Mouse (Mus musculus): ENCODE measurements around the gene Sucla2. TPM values are rescaled to one million over a fixed set of nuclear protein-coding genes. Genes with fewer than 3 reads are reported as not detected.
A peak's percentile ranks its signal among the peaks of the same experiment; 100 is the strongest.

Gene Sucla2
- polyA plus RNA-seq, 1 experiment from 2014 or later: 286 TPM

- Histone ChIP-seq H3K36me3 (ENCODE audit: control insufficient read depth, insufficient read depth) (no peaks in the 10 kb centered on the region), H3K27ac (ENCODE audit: low read length) (no peak overlapping the region), H3K4me1 (ENCODE audit: control insufficient read depth, insufficient read depth, low read length) (no peaks in the 10 kb centered on the region), H3K4me2 (ENCODE audit: low read depth, low read length) (no peak overlapping the region), H3K9ac (ENCODE audit: low read length) (no peak overlapping the region), H3K27me3 (ENCODE audit: control insufficient read depth, insufficient read depth, low read length) (no peaks in the 10 kb centered on the region), H3K9me3 (replicated peaks; ENCODE audit: control insufficient read depth, low read length) (peaks cover 5% of the 10 kb centered on the region; the same call in 1 of the 2 replicates), H3K4me3 (ENCODE audit: low read length) (no peak overlapping the region)
- ATAC-seq (replicated peaks; ENCODE audit: extremely low read depth, insufficient read depth, low FRiP score): no peak
- 39% methylated on average over 5 of the region's 5 CpGs for WGBS
These were observed 38.5 kb upstream of the Sucla2 start for GRCm38 (mm10) chr14:73486641-73487040.

- Histone ChIP-seq H3K27ac (ENCODE audit: low read length) (no peak overlapping the region), H3K9ac (ENCODE audit: low read length) (no peak overlapping the region), H3K36me3 (ENCODE audit: control insufficient read depth, insufficient read depth) (no peaks in the 10 kb centered on the region), H3K27me3 (ENCODE audit: control insufficient read depth, insufficient read depth, low read length) (no peaks in the 10 kb centered on the region), H3K4me2 (ENCODE audit: low read depth, low read length) (no peak overlapping the region), H3K4me1 (ENCODE audit: control insufficient read depth, insufficient read depth, low read length) (peaks cover 3% of the 10 kb centered on the region; the same call in 1 of the 2 replicates), H3K9me3 (replicated peaks; ENCODE audit: control insufficient read depth, low read length) (peaks cover 8% of the 10 kb centered on the region; the same call in 1 of the 2 replicates), H3K4me3 (ENCODE audit: low read length) (no peak overlapping the region)
- ATAC-seq (replicated peaks; ENCODE audit: extremely low read depth, insufficient read depth, low FRiP score): no peak
- 93% methylated on average over 6 of the region's 6 CpGs for WGBS
These were observed 31.8 kb upstream of the Sucla2 start for GRCm38 (mm10) chr14:73493356-73493755.

- Histone ChIP-seq H3K4me3 (ENCODE audit: low read length) (no peak overlapping the region), H3K4me2 (ENCODE audit: low read depth, low read length) (no peak overlapping the region), H3K9me3 (replicated peaks; ENCODE audit: control insufficient read depth, low read length) (peaks cover 8% of the 10 kb centered on the region; the same call in 1 of the 2 replicates), H3K36me3 (ENCODE audit: control insufficient read depth, insufficient read depth) (no peaks in the 10 kb centered on the region), H3K4me1 (ENCODE audit: control insufficient read depth, insufficient read depth, low read length) (peaks cover 3% of the 10 kb centered on the region; the same call in 1 of the 2 replicates), H3K27ac (ENCODE audit: low read length) (no peak overlapping the region), H3K27me3 (ENCODE audit: control insufficient read depth, insufficient read depth, low read length) (no peaks in the 10 kb centered on the region), H3K9ac (ENCODE audit: low read length) (no peak overlapping the region)
- WGBS: 41% methylated on average over 6 of the region's 6 CpGs
- 0 out of 2 replicates have a peak, but pooled peaks have one; percentile 45 for ATAC-seq (replicated peaks; ENCODE audit: extremely low read depth, insufficient read depth, low FRiP score)
These were observed 31.0 kb upstream of the Sucla2 start for GRCm38 (mm10) chr14:73494122-73494521.

- Histone ChIP-seq H3K9me3 (replicated peaks; ENCODE audit: control insufficient read depth, low read length) (peaks cover 7% of the 10 kb centered on the region; the same call in 1 of the 2 replicates), H3K36me3 (ENCODE audit: control insufficient read depth, insufficient read depth) (no peaks in the 10 kb centered on the region), H3K27ac (ENCODE audit: low read length) (no peak overlapping the region), H3K4me3 (ENCODE audit: low read length) (no peak overlapping the region), H3K9ac (ENCODE audit: low read length) (no peak overlapping the region), H3K4me1 (ENCODE audit: control insufficient read depth, insufficient read depth, low read length) (peaks cover 3% of the 10 kb centered on the region; the same call in 1 of the 2 replicates), H3K4me2 (ENCODE audit: low read depth, low read length) (no peak overlapping the region), H3K27me3 (ENCODE audit: control insufficient read depth, insufficient read depth, low read length) (no peaks in the 10 kb centered on the region)
- ATAC-seq (replicated peaks; ENCODE audit: extremely low read depth, insufficient read depth, low FRiP score): no peak
- 56% methylated on average over 7 of the region's 7 CpGs for WGBS
These were observed 29.4 kb upstream of the Sucla2 start for GRCm38 (mm10) chr14:73495753-73496152.

GRCm38 (mm10) chr14:73501283-73501682, 23.8 kb upstream of the Sucla2 start:
- Histone ChIP-seq H3K4me1 (ENCODE audit: control insufficient read depth, insufficient read depth, low read length) (peaks cover 12% of the 10 kb centered on the region), H3K4me3 (ENCODE audit: low read length) (no peak overlapping the region), H3K9me3 (replicated peaks; ENCODE audit: control insufficient read depth, low read length) (no peaks in the 10 kb centered on the region), H3K36me3 (ENCODE audit: control insufficient read depth, insufficient read depth) (no peaks in the 10 kb centered on the region), H3K27ac (ENCODE audit: low read length) (0 out of 2 replicates have a peak overlapping the region, but pooled peaks have one; percentile 55), H3K4me2 (ENCODE audit: low read depth, low read length) (no peak overlapping the region), H3K9ac (ENCODE audit: low read length) (no peak overlapping the region), H3K27me3 (ENCODE audit: control insufficient read depth, insufficient read depth, low read length) (no peaks in the 10 kb centered on the region)
- 89% methylated on average over 9 of the region's 9 CpGs for WGBS
- ATAC-seq (replicated peaks; ENCODE audit: extremely low read depth, insufficient read depth, low FRiP score): no peak

GRCm38 (mm10) chr14:73501721-73502120, 23.4 kb upstream of the Sucla2 start:
- Histone ChIP-seq H3K27ac (ENCODE audit: low read length) (peak overlapping the region; percentile 55; the same call in 1 of the 2 replicates), H3K9me3 (replicated peaks; ENCODE audit: control insufficient read depth, low read length) (no peaks in the 10 kb centered on the region), H3K27me3 (ENCODE audit: control insufficient read depth, insufficient read depth, low read length) (no peaks in the 10 kb centered on the region), H3K4me1 (ENCODE audit: control insufficient read depth, insufficient read depth, low read length) (peaks cover 12% of the 10 kb centered on the region), H3K4me3 (ENCODE audit: low read length) (no peak overlapping the region), H3K4me2 (ENCODE audit: low read depth, low read length) (no peak overlapping the region), H3K9ac (ENCODE audit: low read length) (no peak overlapping the region), H3K36me3 (ENCODE audit: control insufficient read depth, insufficient read depth) (no peaks in the 10 kb centered on the region)
- WGBS: 56% methylated on average over 6 of the region's 6 CpGs
- ATAC-seq (replicated peaks; ENCODE audit: extremely low read depth, insufficient read depth, low FRiP score): no peak

- Histone ChIP-seq H3K36me3 (ENCODE audit: control insufficient read depth, insufficient read depth) (no peaks in the 10 kb centered on the region), H3K9me3 (replicated peaks; ENCODE audit: control insufficient read depth, low read length) (no peaks in the 10 kb centered on the region), H3K4me1 (ENCODE audit: control insufficient read depth, insufficient read depth, low read length) (peaks cover 12% of the 10 kb centered on the region), H3K4me3 (ENCODE audit: low read length) (no peak overlapping the region), H3K9ac (ENCODE audit: low read length) (no peak overlapping the region), H3K27ac (ENCODE audit: low read length) (peak overlapping the region; percentile 82), H3K4me2 (ENCODE audit: low read depth, low read length) (peak overlapping the region; percentile 3; the same call in 1 of the 2 replicates), H3K27me3 (ENCODE audit: control insufficient read depth, insufficient read depth, low read length) (no peaks in the 10 kb centered on the region)
- peak; percentile 43 for ATAC-seq (replicated peaks; ENCODE audit: extremely low read depth, insufficient read depth, low FRiP score)
- WGBS: 11% methylated on average over 7 of the region's 7 CpGs
These were observed 22.4 kb upstream of the Sucla2 start for GRCm38 (mm10) chr14:73502591-73503184.

GRCm38 (mm10) chr14:73503237-73503933, 21.7 kb upstream of the Sucla2 start:
- Histone ChIP-seq H3K27me3 (ENCODE audit: control insufficient read depth, insufficient read depth, low read length) (no peaks in the 10 kb centered on the region), H3K9me3 (replicated peaks; ENCODE audit: control insufficient read depth, low read length) (no peaks in the 10 kb centered on the region), H3K27ac (ENCODE audit: low read length) (peak overlapping the region; percentile 82), H3K36me3 (ENCODE audit: control insufficient read depth, insufficient read depth) (no peaks in the 10 kb centered on the region), H3K4me3 (ENCODE audit: low read length) (no peak overlapping the region), H3K4me2 (ENCODE audit: low read depth, low read length) (peak overlapping the region; percentile 3; the same call in 1 of the 2 replicates), H3K4me1 (ENCODE audit: control insufficient read depth, insufficient read depth, low read length) (peaks cover 12% of the 10 kb centered on the region), H3K9ac (ENCODE audit: low read length) (0 out of 2 replicates have a peak overlapping the region, but pooled peaks have one; percentile 27)
- 48% methylated on average over 13 of the region's 13 CpGs for WGBS
- no peak; the same call in 1 of the 2 replicates for ATAC-seq (replicated peaks; ENCODE audit: extremely low read depth, insufficient read depth, low FRiP score)

GRCm38 (mm10) chr14:73506283-73506682, 18.8 kb upstream of the Sucla2 start:
- Histone ChIP-seq H3K4me1 (ENCODE audit: control insufficient read depth, insufficient read depth, low read length) (peaks cover 21% of the 10 kb centered on the region), H3K9ac (ENCODE audit: low read length) (no peak overlapping the region), H3K4me3 (ENCODE audit: low read length) (no peak overlapping the region), H3K27ac (ENCODE audit: low read length) (no peak overlapping the region), H3K36me3 (ENCODE audit: control insufficient read depth, insufficient read depth) (no peaks in the 10 kb centered on the region), H3K4me2 (ENCODE audit: low read depth, low read length) (no peak overlapping the region), H3K9me3 (replicated peaks; ENCODE audit: control insufficient read depth, low read length) (no peaks in the 10 kb centered on the region), H3K27me3 (ENCODE audit: control insufficient read depth, insufficient read depth, low read length) (no peaks in the 10 kb centered on the region)
- WGBS: 57% methylated on average over 8 of the region's 8 CpGs
- no peak for ATAC-seq (replicated peaks; ENCODE audit: extremely low read depth, insufficient read depth, low FRiP score)
